Mouse (Mus musculus) A20 (cell line): ENCODE data around the gene Ces1b.

Source experiments
- DNase-seq: peaks from one replicate; pipeline ENCODE4 v3.0.0-alpha.2; 2011; ENCODE audit warnings: low read depth, low spot score

Gene Ces1b

GRCm38 (mm10) chr8:93010286-93010685, 69.5 kb downstream of the Ces1b start:
- peak; percentile 22 for DNase-seq
